Mouse (Mus musculus) layer of hippocampus, adult 8-10 months (tissue): ENCODE results near the gene Fndc7. TPM values are rescaled to one million over a fixed set of nuclear protein-coding genes. Genes with fewer than 3 reads are reported as not detected.

Experiments
- DNase-seq, 2 experiments: peaks; one replicate each; pipeline ENCODE4 v3.0.0; 2022; ENCODE audit warnings: low spot score in 2 of 2
- total RNA-seq, 4 experiments: library from RNA; stranded (reverse); gene quantifications; 2 replicates each; pipeline ENCODE4 v1.2.4; 2022

Gene Fndc7
- under 1 TPM in 1 of 4 experiments, not detected in 3; 0.13 TPM for total RNA-seq

DNA sequence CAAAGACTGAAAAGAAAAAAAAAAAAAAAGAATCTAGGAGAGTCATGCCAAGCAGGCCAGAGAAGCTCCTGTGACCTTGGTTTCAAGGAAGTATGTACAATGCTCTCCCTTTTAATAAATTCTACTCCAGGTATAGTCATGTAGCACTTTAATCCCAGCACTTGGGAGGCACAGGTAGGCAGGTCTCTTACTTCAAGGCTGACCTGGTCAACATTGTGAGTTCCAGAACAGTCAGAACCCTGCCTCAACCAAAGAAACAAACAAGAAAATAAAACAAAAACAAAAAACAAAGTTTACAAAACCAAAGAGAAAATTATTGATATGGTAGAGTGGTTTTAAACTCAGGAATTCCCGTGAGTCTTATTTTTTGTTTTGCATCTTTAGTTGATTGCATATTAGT is at the start of gene Fndc7:
Gene Fndc7, minus strand, starts transcription at position 101 of the 400 bp plus-strand sequence.
- DNase-seq, result no peak

DNA sequence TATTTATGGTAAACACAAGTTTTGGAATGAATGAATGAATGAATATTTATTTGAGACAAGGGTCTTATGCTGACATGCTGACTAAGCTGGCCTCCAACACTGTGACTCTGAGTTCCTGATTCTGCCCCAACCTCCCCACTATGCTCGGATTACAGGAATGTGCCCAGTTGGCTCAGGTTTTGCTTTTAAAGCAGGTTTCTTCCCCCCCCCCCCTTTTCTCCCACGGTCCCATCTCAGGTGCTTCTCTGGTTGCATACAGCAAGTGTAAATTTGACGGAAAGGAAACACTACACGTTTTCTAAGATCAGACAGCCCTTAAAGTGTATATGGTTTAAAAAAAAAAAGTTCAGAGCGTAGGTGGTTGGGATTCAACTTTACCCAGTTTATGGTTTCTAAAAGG is 49.8 kb upstream of the Fndc7 start, which contains the start of gene Henmt1:
Gene Henmt1, plus strand, starts transcription at position 301 of the 400 bp plus-strand sequence.
- DNase-seq, result no peak

DNA sequence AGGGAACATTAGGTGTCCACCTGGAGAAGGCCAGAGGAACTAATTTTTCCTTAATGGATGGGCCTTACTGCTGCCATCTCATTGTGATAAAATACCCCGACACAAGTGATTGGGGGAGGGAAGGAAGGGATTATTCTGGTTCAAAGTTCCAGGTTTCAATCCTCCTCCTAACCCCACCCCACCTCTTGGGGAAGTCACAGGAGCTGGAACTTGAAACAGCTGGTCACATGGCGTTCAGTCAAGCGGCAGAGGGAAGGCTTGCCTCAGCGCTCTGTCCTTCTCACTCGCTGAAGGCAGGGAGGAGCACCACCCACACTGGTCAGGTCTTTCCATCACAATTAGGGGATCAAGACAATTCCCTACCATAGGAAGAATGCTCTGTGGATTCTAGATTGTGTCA is 48.9 kb upstream of the Fndc7 start:
- DNase-seq, result no peak

DNA sequence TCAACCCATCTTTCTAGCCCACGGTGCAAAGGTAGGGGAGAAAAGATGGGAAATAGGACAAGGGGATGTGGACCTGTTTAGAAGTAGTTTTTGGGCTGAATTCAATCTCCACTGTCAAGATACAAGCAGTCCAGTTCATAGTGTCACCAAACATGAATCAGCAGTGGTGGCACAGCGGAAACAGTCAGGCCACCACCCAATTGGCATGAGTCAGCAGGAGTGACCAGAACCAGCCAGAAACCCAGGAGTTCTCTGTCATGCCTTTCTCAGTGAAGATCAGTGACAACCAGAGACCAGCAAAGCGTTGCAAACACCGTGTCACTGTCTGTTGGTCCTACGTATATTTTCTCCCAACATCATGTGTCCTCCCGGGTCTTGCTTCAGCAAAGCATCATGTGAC is 43.7 kb upstream of the Fndc7 start:
- DNase-seq, result no peak

DNA sequence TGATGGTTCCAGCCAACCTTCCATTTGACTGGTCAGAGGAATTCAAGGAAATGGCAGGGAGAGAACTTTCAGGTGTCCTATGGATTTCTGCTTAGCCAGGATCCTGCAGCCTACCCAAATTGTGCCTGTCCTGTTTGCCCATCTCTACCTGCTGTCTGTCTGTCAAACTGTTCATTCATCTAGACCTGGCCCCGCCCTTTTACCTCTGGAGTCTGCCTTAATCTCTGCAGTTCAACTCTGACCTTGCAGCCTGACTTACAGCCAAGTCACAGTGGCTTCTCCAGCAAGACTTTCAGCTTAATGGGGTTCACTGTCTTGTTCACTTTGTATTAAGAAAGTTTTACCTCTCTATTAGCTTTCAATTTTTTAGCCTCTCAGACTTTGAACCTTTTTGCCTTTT is 36.5 kb upstream of the Fndc7 start:
- no peak for DNase-seq

DNA sequence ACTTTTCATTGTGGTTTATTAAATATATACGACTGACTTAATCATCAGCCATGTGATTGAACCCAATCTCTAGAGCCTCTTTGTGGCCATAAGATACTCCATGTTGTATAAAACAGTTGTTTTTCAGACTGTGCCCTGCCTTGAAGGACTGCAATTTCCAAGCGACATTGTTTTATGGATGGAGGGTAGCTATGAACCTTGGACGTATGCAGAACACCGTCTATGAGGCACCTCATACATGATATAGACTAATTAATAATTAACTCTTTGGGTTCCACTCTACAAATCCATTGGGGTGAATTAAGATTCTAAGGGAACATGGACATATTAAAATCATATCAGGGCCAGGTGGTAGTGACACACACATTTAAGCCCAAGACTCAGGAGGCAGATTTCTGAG is 35.9 kb upstream of the Fndc7 start:
- DNase-seq, result no peak

DNA sequence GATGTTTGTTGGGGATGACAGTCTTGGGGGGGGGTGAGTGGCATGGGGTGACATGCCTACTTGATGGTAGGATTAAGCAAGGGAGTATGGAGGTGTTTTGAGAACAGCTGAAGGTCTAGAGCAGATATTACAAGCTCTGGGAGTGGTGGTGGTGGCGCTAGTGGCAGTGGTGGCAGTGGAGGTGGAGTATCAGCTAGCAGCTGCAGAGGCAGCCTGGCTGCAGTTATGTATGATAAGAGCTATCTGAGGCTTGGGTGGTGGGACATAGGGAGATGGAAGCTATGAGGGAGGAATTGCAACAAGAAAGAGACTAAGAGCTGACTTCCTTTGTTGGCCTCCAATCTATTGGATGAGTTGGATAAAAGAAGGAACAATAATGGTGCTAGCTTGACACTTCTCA is 32.0 kb upstream of the Fndc7 start:
- DNase-seq, result no peak

DNA sequence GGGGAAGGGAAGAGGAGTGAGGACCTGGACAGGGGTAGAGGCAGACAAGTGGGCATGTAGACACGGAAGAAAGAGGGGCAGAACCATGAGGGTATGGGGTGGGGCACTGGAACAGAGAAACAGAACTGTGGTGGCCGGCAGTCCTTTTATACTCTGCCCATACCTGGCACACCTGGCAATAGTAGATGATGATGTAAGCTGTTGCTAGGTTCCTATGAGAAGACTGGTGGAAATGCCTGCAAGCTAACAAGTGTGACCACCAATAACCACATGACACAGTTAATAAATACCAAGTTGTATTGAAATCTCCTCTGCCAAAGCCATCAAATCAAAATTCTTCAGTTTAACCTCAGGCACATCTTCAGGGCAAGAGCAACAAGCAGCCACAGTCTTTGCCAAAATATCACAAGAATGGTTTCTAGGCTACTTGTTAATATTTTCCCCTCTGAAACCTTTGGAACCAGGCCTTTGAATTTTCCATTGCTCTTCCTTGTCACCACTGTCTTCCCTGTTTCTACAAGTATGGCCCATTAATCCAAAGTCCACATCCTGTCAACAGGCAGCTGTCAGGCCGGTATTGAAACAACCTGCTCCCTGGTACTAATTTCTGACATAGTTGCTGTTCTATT is 30.7 kb upstream of the Fndc7 start:
- no peak for DNase-seq

DNA sequence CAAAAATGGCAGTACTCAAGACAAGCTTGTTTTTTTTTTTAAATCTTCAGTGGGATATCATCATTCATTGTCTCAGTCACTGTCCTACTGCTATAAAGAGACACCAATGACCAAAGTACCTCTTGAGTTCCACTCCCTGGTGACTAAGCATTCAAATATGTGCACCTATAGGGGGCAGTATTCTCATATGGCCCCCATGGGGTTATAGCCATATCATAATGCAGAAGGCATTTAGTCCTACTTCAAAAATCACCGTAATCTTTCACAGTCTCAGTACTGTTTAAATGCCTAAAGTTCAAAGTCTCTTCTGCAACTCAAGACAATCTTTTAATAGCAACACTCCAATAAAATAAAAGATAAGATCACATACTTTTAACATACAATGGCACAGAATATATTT is 29.0 kb upstream of the Fndc7 start:
- DNase-seq, result no peak

DNA sequence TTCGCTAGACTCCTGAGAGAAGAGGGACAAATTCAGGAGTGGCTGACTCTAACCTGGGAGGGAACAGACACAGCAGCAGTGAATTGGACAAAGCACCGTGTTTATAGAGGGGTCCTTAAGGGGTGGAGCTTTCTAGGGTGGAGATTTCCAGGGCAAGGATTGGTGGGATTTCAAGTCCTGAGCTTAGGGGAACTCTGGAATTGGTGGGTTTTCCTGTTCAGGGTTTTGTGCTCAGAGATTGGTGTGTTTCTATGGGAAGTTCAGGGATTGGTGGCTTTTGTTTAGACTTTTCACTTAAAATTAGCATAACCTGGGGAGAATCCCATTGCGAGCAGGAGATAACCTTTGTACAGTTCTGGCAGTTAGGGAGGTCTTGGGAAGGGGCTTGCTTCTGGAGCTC is 28.2 kb upstream of the Fndc7 start:
- no peak for DNase-seq

DNA sequence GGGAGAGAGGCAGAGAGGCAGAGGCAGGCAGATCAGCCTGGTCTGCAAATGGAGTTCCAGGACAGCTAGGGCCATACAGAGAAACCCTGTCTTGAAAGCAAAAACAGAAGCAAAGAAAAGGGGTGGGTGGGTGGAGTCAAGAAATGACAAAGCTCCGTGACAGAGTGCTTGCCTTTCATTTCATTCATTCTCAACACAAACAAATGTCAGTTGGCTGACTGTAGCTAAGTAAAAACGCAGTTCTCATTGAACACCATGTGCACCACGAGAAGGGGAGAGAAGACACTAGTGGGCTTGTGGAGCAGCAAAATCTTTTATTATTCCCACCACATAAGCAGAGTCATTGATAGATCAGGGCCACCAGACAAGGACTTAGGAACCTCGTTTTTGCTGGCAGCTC is 27.0 kb upstream of the Fndc7 start:
- no peak for DNase-seq

DNA sequence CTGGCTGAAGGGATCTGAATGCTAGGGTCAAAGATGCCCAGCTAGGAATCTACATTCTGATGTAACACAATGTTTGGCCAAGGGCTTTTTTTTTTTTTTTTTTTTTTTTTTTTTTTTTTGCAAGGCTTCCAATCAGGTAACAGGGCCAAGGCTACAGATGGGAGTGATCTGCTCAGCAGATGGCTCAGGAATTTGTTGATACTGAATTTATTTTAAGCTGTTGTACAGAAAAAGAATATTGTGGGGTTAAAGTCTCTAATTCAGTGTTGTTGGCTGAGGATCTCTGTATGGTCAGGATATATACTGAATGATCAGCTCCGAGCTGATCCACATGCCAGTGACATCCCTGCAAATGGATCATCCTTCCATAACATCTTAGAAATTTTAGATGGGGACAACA is 26.2 kb upstream of the Fndc7 start:
- DNase-seq, result peak; percentile 25 to 61

DNA sequence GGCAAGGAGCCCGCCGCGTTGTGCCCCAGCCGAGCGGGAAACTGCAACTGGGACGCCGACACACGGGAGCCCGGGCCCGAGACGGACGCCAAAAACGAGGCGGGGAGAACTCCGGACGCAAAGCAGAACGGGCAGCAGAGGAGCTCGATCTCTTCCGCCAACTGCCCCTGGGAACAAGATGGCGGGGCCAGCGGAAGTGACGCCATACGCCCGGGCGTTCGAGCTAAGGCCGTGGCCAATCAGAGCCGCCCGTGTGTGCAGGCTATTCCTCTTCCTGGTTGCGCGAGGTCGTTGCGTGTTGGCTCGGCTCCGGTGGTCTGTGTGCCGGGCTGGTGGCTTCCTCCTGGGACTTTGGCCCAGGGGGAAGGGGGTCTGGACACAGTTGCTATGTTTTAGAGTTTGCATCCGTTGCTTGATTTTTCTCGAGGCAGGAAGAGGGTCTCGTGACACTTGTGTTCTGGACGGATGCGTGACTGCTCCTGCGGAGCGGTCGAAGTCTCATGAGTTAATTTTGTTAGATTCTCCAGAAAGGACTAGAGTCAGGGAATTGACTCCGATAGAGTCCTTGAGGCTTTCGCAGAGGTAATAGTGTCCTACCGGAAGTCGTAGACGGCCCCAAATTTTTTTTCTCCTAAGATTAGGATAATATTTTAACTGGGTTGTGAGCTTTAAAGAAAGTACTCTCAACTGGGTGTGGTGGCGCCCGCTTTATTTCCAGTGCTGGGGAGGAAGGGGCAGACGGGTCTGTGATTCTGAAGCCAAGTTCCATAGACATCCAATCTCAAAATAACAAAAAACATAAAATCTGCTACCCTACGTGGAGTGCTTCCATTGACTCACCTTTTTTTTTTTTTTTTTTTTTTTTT is 22.0 kb upstream of the Fndc7 start, which contains the start of gene Prpf38b:
Gene Prpf38b, minus strand, starts transcription at position 180 of the 866 bp plus-strand sequence.
- peak; percentile 93 to 95 for DNase-seq

DNA sequence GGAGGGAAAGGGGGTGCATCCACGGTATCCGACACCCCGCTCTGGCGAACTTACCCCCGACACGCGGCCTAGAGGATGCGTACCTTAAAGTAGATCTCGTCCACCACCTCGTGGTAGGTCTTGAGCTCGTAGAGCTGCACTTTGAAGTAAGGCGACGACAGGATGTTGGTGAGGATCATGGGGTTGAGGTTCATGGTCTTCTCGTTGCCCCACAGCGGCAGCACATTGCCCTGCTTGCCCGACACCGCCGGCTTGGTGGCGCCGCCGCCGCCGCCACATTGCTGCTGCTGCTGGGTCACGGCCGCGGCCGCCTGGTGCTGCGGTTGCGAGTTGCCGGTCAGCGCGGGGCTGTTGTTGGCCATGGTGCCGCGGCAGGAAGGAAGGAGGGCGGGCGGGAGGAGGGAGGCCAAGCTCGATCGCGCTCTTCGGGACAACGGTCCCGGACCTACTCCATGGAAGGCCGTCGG is 21.3 kb upstream of the Fndc7 start:
- peak; percentile 28 to 43 for DNase-seq

DNA sequence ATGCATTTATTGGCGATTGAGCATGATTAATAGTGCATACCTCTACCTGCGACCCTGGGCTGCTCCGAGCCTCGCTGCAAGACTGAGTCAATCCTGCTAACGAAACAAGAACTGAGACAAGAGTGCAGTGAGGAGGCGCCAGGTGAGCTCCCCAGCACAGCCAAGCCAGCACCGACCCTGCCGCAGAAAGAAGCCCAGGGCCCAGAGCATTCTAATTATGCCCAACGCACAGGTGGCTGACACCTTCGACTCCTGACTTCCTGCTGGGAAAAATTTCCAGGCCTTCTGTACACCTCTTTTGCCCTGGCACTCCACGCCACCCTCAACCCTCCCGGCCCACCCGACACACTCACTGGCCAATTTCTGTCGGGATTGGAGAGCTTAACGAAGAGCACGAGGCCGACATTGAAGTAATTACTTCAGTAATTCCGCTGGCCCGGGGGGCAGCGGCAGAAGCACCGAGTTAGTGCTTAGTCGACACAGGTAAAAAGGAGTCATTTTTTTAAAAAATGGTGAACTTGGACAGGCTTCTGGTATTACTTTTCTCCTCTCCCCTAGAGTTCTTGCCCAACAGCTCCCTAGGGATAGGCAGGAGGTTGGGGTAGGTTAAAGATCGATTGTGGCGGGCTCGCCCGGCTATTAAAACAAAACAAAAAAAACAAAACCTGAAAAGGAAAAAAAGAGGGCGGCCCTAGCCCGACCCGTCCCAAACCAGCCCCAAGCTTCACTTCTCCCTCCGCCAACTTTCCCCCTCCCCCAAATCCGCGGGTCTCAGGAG is 20.7 kb upstream of the Fndc7 start:
- DNase-seq, result no peak

DNA sequence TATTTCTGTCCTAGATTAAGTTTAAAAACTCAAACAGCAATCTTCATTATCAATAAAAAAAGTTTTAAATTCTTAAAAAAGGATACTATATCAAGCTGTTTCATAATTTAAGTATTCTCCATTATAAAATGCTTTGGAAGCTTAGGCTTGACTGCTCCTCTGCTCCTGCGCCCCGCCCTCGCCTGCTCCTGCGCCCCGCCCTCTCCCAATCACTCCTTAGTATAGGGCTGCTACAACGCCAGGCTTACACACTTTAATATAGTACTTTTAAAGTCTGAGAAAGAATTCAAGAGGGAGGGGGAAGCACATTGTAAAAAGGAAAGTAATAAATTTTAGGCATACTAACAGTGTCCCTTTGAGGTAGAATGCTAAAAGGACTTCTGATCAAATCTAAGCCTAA is 13.1 kb upstream of the Fndc7 start:
- no peak for DNase-seq

DNA sequence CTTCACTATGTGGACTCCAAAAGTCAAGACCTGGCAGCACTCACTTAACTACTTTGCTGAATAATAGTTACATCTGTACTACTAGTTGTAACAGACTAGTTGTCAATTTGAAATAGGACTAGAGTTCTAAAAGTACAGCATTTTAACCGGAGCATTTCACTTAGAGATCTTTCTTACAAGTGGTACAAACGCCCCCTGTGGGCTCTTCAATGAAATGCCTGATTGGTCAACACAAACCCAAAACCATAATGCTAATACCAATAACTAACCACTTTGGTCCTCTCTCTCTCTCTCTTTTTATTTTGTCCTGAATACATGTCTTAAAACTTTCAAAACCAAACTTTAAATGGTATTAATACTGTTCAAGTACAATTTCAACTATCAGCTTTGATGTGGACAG is 12.2 kb upstream of the Fndc7 start:
- no peak for DNase-seq

DNA sequence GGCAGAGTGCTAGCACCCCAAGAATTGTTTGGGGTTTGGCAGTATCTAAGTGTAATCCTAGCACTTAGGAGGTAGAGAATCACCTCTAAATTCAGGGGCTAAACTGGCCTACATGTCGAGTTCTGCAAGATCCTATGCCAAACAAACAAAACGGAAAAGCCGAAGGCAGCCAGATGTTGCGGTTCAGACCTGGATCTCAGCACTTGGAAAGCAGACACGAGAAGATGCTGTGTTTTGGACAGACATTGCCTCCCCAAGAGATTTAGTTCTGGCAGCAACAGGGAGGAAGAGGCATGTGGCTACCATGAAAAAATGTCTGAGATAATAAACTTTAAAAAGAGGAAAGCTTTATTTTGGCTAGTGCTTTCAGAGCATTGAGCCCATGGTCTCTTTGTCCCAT is 10.9 kb upstream of the Fndc7 start:
- DNase-seq, result no peak

DNA sequence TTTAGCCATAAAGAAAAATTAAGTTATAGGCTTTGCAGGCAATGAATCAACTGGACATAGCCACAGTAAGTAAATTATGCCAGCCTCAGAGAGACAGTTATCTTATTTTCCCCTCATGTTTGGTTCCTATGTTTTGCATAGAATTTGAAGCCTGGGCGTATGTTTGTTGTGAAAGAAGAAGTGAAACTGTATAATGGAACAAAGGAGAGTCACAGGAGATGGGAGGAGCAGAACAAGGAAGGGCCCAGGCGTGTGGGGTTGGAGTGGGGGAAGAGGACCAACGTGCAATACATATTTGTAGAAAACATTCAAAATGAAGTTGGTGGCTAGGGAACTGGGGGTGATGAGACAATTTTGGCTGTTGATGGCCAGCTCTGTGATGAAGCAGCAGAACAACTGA is 10.3 kb upstream of the Fndc7 start:
- no peak for DNase-seq

DNA sequence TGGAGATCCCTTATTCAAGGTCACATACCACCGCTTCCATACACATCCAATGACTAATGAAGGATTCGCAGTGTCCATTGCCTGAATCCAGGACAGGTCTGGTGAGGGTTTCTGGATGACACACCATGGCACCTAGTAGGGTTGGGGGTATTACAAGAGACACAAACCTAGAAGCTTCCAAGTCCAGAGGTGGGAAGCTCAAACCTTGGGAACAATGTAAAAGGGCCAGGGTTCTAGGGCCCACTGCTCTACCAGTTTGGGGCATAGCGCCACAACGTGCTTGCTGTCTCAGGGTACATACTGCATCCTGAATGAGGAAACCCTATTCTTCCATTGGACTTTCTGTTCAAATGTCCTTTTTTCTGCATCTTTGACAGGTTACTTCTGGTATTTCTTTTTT is 8.8 kb upstream of the Fndc7 start:
- DNase-seq, result no peak

DNA sequence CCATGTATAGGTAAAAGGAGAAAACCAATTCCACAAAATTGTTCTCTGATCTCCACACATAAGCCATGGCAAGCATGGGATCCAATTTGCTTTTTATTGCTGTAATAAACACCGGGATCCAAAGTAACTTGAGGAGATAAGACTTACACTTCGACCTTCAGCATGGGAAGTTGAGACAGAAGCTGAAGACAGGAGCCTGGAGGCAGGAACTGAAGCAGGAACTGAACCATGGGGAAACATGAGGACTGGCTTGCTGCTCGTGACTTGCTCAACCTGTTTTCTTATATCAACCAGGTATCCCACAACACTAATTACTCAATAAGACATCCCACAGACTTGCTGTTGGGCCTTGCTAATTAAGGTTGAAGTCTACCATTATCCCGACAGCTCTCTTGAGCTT is 3.1 kb upstream of the Fndc7 start:
- DNase-seq, result no peak

DNA sequence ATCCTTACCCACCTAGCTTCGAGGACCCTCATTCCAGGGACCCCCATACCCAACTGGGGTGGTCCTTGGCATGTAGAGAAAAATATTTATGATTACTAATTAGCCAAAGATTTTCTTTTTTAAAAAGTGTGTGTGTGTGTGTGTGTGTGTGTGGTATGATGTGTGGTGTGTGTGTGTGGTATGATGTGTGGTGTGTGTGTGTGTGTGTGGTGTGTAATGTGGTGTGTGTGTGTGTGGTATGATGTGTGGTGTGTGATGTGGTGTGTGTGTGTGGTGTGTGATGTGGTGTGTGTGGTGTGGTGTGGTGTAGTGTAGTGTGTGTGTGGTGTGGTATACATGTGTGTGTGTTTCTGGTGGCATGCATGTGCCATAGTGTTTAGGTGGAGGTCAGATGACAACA is 2.3 kb upstream of the Fndc7 start:
- DNase-seq, result no peak
